Mouse (Mus musculus) frontal cortex, adult 2 months (tissue): ENCODE results near the gene Pomt1. TPM values are rescaled to one million over a fixed set of nuclear protein-coding genes. Genes with fewer than 3 reads are reported as not detected.
"Not testable (repeated sequence)": the region's sequence is repeated elsewhere in the genome, so short reads cannot be mapped to it uniquely, and the experiment has no call there.

Experiments used
- DNase-seq, 2 experiments: peaks; one replicate each; pipeline ENCODE4 v3.0.0; 2022; ENCODE audit warnings: low spot score in 1 of 2; ENCODE audit errors: extremely low spot score in 1 of 2
- polyA plus RNA-seq: library from polyadenylated mRNA; depleted of rRNA; stranded (reverse); fragments of >200 nt; gene quantifications from 2 replicates; pipeline ENCODE4 v1.2.3, GENCODE M21; 2012; rRNA removed

Pomt1 gene
- polyA plus RNA-seq, 1 experiment: 20.4 TPM

- peak in 1 of 2 experiments; percentile 56 for DNase-seq
Observed at GRCm38 (mm10) chr2:32260635-32261034, 24.2 kb downstream of the Pomt1 start.

- DNase-seq: no peak
Observed at GRCm38 (mm10) chr2:32275823-32276222, 39.4 kb downstream of the Pomt1 start.

GRCm38 (mm10) chr2:32282289-32282688, 45.9 kb downstream of the Pomt1 start:
- no peak for DNase-seq

- peak in 1 of 2 experiments; percentile 70 for DNase-seq
Observed at GRCm38 (mm10) chr2:32282727-32283126, 46.3 kb downstream of the Pomt1 start.

- DNase-seq: no peak
Observed at GRCm38 (mm10) chr2:32283986-32284385, 47.6 kb downstream of the Pomt1 start.

GRCm38 (mm10) chr2:32287334-32287840, 51.0 kb downstream of the Pomt1 start, which contains the start of gene Golga2:
Golga2 (plus strand) TSS chr2:32287384.
- no peak for DNase-seq

- DNase-seq: peak; percentile 94 to 97
Observed at GRCm38 (mm10) chr2:32287923-32288367, 51.6 kb downstream of the Pomt1 start, which contains the start of gene Swi5. Swi5 (minus strand) TSS chr2:32288075.

GRCm38 (mm10) chr2:32288371-32288931, 52.1 kb downstream of the Pomt1 start:
- DNase-seq: no peak

- no peak for DNase-seq
Observed at GRCm38 (mm10) chr2:32289578-32289977, 53.2 kb downstream of the Pomt1 start.

GRCm38 (mm10) chr2:32294348-32294747, 58.0 kb downstream of the Pomt1 start:
- no peak for DNase-seq

- no peak for DNase-seq
Observed at GRCm38 (mm10) chr2:32295285-32295684, 58.9 kb downstream of the Pomt1 start.

- not testable (repeated sequence) for DNase-seq
Observed at GRCm38 (mm10) chr2:32295842-32296241, 59.5 kb downstream of the Pomt1 start.

GRCm38 (mm10) chr2:32299469-32299868, 63.1 kb downstream of the Pomt1 start:
- DNase-seq: no peak

- no peak for DNase-seq
Observed at GRCm38 (mm10) chr2:32302952-32303351, 66.6 kb downstream of the Pomt1 start.

- DNase-seq: peak in 1 of 2 experiments; percentile 80
Observed at GRCm38 (mm10) chr2:32304145-32304832, 67.9 kb downstream of the Pomt1 start.

Other genes starting within 250 kb of the Pomt1 start
- gene Fam78a, start 151.7 kb upstream of the Pomt1 start, polyA plus RNA-seq: 3.2 and 3.7 TPM in 2 replicates
- gene Plpp7, start 141.1 kb upstream of the Pomt1 start, polyA plus RNA-seq: 31.8 and 34.6 TPM in 2 replicates
- 106 and 118 TPM in 2 replicates for gene Prrc2b, start 85.5 kb upstream of the Pomt1 start, polyA plus RNA-seq
- 69.5 and 72.7 TPM in 2 replicates for gene Uck1, start 23.6 kb downstream of the Pomt1 start, polyA plus RNA-seq
- gene Golga2, start 50.8 kb downstream of the Pomt1 start, polyA plus RNA-seq: 59.2 and 66.6 TPM in 2 replicates
- 267 and 274 TPM in 2 replicates for gene Swi5, start 51.5 kb downstream of the Pomt1 start, polyA plus RNA-seq
- gene Ciz1, start 115.7 kb downstream of the Pomt1 start, polyA plus RNA-seq: 164 and 170 TPM in 2 replicates
- gene Dnm1, start 116.7 kb downstream of the Pomt1 start, polyA plus RNA-seq: 1,288 and 1,302 TPM in 2 replicates
- 396 and 571 TPM in 2 replicates for gene 1110008P14Rik, start 145.3 kb downstream of the Pomt1 start, polyA plus RNA-seq
- gene Lcn2, start 151.7 kb downstream of the Pomt1 start, polyA plus RNA-seq: 0.18 and 0.80 TPM in 2 replicates
- gene Ptges2, start 159.3 kb downstream of the Pomt1 start, polyA plus RNA-seq: 53.2 and 59.4 TPM in 2 replicates
- 3.1 and 3.2 TPM in 2 replicates for gene Naif1, start 213.9 kb downstream of the Pomt1 start, polyA plus RNA-seq
- 44.3 and 49.9 TPM in 2 replicates for gene Slc25a25, start 214.9 kb downstream of the Pomt1 start, polyA plus RNA-seq